Mouse (Mus musculus) spleen, adult 18-20 months (tissue): ENCODE measurements at regions not wholly inside any gene's neighbourhood (a gene's known extent, or its start where the extent isn't known, plus 50 kb on each side); places are given as distances from the start of the nearest gene placed in this dataset.

Experiments used
- DNase-seq, 2 experiments: peaks; one replicate each; pipeline ENCODE4 v3.0.0; 2022; ENCODE audit warnings: mixed read lengths in 2 of 2

DNA sequence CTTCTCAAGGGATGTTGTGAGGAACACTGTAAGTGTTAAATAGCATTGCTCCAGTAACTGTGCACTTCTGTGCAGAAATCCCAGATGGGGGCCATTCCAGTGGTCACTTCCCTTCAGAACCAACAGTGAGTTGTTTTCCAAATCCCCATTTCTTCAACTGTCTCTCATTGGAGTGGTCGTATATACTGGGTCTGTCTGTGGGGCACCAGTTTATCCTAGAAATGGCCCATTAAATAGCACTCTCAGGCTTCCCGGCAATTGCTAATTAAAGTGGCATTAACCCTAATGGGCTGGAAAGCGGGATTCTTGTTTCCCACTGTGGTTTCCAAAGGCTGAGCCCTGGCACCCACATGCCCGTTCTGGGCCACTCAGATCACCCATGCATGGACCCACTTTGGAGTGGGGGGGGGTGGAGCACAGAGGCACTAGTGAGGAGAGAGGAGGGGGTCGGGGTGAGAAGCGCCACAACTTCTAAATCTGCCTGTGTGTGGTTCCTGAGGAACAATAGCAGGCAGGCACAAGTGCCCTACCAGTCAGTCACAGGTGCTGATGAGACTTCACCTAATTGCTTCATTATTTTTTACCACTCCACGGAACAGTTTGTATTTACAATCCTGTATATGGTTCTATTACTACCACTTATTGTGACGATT lies 78.1 kb downstream of the Fam204a start:
- DNase-seq = no peak

DNA sequence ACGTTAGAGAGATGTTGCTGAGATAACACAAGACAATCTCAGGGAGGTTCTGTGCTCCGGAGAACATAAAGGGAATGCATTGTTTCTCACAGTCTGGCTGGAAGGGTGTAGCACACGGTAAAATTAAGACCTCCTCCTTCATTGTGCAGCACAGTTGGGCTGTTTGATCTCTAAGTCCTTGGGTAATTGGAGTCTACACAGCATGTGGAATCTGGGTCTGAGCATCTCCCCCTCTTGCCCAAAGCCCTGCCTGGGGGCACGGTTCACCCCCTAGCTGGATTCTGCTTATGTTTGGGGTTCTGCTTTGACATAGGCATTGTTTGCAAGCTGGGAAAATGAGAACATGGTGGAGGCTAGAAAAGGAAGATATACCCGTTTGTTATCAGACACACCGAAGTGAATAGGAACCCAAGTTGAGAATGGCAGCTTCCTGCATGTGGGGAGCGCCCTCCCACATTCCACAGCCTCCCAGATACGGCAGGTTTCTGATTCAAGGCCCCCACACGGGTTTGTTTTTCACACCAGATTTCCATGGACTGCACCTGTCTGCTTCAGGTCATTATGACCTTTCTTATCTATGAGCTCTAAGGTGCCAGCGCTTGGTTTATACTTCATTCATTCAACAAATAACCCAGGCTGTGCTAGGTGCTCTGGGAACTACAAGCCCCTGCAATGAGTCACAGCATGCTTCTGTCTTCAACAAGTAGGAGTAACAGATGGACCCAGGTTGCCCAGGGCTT lies 79.9 kb downstream of the Fam204a start:
- DNase-seq = no peak

- DNase-seq = no peak
Observed at GRCm38 (mm10) chr19:60145242-60145641, 81.3 kb downstream of the Fam204a start.

DNA sequence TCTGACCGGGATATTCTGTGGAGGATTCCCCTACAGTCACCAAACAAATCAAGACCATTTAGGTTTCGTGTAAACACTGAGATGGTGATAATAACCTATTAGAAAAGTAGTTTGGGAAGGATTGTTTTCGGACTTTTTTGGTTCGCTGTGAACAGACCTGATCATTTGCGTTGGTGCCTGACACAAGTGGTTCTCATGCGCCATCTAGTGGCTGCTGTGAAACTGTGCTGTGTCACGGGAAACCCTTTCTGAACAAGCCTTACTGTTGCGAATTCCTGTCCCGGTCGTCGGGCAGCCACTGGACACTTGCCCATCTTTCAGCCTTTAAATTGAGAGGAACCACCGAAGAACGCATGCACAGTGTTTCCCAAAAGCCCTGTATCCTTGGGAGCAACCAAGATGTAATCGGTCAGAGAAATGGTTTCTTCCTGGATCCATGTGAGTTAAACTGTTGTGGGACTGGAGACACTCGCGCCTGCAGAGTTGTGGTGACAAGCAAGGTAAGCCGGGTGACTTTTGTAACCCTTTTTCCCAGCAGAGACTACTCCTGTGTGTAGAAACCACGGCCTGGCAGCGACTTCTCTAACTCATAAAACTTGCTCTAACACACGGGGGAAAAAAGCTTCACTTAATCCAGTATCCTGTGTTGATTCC lies 82.0 kb downstream of the Fam204a start:
- DNase-seq = peak; percentile 43 to 72

GRCm38 (mm10) chr19:60138881-60139280 lies 87.6 kb downstream of the Fam204a start:
- no peak for DNase-seq

DNA sequence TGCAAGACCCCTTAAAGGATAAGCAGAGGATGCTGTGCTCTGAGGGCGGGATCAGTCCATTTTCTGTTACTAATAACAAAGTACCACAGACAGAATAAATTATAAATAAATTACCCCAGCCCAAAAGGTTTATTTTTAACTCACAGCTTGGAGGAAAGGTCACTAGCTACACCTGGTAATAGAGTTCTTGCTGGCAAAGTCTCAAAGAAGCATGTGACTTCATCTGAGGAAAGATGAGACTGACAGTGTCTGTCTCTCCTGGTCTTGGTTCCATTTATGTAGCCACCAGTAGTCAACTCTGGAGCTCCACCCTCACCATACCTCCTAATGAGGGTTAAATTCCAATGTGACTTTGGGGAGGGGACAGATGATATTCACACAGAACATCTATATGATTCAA lies 90.0 kb downstream of the Fam204a start:
- DNase-seq = no peak

DNA sequence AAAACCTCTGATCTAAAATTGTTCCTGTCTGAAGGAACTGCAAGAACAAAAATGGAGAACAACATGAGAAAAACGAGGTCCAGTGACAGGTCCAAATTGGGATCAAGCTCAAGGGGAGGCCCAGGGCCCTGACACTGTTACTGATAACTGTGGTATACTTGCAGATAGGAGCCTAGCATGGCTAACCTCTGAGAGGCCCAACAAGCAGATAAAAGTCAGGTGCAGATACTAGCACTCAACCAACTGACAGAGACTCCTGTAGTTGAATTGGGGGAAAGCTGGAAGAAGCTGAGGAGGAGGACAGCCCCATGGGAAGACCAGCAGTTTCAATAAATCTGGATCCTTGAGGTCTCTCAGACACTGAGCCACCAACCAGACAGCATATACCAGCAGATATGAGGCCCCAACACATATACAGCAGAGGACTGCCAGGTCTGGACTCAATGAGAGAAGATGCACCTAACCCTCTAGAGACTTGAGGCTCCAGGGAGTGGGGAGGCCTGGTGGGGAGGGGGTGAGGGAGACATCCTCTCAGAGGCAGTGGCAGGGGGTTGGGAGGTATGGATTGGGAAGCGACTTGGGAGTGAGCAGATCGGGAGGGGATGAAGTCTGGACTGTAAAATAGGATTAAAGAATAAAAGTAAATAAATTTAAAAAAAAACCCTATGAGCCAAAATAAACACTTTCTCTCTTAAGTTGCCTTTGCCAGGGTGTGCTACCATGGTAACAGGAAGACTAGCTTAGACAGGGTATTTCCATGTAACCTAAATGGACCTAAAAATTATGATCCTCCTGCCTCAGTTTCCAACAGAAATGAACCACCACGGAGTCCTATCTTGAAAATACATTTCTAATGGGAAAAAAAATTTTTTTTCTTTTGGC lies 91.8 kb downstream of the Fam204a start:
- no peak for DNase-seq

DNA sequence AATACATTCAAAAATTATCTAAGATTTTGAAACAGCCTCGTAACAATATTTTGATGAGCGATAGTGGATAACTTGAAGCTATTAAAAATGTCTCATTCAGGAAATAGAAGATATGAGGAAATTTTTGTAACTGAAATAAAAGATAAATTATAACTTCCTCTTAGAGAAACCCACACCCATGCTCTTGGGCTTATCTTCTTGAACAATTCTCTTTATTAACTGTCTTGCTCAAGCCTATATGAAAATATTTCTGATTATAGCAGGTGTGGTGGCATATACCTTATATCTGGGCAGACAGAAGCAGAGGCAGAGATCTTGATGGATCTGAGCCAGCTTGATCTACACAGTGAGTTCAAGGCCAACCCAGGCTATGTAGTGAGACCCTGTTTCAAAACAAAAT lies 96.9 kb downstream of the Fam204a start:
- no peak for DNase-seq

DNA sequence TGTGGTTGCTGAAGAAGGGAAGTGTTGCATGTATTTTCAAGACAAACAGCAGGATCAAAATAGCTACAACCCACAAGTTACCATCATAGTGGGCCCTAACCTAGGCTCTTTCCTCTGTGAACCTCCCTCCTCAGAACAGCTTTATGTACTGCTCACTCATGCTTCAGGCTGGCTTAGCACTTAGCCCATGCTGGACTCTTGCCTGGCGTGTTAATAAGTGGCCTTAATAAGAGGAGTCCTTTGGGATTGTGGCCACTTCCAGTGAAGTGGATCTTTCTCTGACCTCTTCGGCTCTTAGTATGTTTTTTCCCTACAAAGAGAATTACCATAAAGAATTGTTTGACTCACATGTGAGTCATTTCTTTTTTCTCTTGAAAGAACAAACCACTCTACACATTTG lies 101.9 kb downstream of the Fam204a start:
- no peak for DNase-seq

DNA sequence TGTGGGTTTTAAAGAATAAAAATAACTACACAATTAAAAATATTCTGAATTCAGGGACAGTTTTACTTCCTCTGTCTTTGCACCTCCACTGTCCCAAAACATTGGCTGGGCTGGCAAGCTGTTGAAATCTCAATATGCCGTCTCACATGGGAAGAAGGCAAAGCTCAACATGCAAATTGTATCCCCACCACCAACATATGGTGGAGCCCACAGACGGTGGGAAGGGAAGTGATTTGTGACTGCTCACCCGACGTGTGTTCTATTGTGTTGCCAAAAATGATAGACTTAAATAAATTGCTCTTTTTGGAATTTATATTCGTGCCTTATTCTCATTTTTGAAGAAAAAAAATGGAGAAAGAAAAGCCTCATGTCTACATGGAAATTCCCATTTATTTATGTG lies 105.6 kb downstream of the Fam204a start:
- no peak for DNase-seq

DNA sequence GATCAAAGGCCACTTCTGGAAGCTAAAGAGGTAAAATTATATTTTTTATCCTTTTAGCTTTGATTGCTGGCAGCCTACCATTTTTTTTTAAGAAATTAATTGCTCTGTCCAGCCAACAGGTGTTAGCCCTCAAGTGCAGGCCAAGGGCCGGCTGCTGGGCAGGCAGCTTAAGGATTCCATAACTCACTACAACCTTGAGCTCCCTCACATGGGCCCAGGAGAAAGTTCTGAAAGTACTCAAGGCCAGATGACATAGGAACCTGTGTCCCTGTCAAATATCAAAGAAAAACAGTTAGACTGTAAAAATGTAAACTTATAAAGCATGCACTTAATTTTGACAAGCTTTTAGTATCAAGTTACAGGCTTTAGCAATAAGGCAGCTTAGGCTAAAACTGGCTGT lies 107.5 kb downstream of the Fam204a start:
- no peak for DNase-seq

DNA sequence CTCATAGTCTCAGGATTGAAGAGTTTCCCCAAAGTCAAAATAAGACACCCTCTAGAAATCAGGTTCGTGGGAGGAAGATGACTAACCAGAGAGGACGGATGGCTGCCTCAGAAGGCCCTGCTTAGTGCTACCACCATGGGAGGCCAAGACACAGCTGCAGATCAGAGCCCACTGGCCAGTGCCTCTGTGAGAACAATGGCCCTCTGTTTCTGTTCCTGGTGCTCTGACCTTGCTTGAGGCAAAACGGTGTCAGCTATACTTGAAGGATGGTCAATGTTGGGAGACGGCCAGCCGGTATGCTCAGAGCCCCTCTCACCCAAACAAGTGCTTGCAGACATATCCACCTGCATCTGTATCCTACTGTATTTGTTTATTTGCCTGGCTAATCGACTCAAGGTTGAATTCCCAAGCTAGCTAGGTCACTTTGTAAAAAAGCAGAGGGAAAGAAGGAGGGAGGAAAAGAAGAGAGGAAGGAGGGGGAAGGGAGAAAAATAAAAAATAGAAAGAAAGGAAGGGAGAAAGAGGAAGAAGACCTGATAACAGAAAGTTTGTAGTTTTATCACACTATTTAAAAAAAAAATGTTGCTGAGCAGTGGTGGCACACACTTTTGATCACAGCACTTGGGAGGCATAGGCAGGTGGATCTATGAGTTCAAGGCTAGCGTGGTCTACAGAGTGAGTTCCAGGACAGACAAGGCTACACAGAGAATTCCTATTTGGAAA lies 112.7 kb downstream of the Fam204a start:
- DNase-seq = no peak

- DNase-seq = no peak
Observed at GRCm38 (mm10) chr19:60110278-60110677, 116.2 kb downstream of the Fam204a start.

GRCm38 (mm10) chr19:60109488-60109887 lies 117.0 kb downstream of the Fam204a start:
- DNase-seq = no peak

DNA sequence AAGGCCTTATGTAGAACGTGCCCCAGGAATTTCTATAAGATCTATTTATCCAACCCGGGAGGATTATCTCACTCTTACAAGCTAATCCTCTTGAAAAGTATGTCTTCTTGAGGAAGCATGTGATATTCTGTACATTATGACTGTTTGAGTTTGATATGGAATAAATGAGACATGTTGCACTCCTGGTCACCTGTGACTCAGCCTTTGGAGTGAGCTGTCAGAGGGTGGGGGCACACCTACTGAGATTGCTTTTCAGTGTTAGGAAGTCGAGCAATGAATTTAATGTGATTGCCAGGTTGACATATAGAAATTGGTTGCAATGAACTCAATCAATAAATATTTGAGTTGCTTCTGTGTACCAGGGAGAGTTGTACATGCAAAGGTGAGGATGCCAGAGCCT lies 128.6 kb downstream of the Fam204a start:
- no peak for DNase-seq

- DNase-seq = no peak
Observed at GRCm38 (mm10) chr19:60074986-60075385, 131.5 kb upstream of the Rab11fip2 start.

- DNase-seq = no peak
Observed at GRCm38 (mm10) chr19:60073328-60073727, 129.9 kb upstream of the Rab11fip2 start.

DNA sequence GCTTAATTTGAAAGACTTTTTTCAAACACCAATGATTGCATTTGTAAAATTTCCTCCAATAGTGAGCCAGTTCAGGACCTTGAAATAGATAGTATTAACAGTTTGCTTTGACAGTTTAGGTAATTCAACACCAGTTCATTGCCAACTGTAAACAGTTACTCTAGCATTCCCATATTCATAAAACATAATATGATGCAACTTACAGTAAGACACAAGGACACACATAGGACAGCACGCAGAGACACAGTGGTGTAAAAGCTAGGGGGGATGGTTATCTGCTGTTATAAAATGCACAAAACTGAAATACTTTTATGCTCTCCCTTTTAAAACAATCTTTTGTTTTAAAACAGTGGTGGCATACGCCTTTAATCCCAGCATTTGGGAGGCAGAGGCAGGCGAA lies 122.7 kb upstream of the Rab11fip2 start:
- no peak for DNase-seq

DNA sequence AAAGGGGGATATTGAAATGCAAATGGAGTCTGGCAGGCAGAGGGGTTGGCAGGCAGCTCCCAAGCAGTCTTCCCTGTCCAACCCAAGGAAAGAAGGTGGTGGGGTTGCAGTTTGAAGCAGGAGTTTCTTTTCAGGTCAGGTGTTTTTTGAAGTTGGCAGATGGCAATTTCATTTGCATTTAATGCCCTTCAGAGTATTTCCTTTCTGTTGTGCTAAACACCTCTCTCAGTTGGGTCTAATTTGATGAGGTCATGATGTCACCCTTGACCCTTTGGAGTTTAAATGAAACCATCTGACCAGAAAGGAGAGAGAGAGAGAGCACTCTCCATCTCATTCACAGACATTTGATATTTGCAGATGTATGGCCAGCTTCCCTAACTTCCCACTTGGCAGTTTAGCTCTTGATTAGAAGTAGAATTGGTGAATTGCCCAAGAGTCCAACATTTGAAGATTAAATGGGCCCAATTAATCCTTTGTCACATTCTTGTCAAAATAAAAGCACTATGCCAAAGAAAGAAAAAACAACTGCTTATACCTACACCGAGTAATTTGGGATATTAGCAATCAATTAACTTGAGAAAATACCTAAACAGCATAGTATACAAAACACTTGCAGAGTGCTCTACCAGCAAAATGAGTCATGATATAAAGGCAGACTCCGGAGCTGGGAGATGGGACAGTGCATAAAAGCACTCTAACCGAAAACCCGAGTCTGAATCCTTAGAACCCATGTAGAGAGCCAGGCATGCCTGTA lies 111.8 kb upstream of the Rab11fip2 start:
- DNase-seq = no peak

DNA sequence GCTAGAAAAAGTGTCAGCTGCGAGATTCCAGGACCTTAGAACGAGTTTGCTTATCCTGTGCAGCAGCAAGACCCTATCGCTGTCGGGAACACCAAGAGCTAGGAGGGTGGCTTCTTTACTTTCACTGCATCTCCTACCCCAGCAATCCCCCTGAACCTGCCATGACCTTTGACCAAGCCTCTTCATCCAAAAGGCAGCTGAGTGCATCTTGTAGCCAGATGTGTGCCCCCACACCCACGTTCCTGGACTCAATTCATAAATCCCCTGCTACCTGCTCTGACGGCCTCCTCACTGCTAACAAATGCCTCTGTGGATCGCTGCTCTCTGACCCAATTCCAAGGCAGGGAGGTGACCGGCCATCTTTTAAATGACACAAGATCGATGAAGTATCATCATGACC lies 107.7 kb upstream of the Rab11fip2 start:
- DNase-seq = no peak

- no peak for DNase-seq
Observed at GRCm38 (mm10) chr19:60040721-60041120, 97.3 kb upstream of the Rab11fip2 start.

DNA sequence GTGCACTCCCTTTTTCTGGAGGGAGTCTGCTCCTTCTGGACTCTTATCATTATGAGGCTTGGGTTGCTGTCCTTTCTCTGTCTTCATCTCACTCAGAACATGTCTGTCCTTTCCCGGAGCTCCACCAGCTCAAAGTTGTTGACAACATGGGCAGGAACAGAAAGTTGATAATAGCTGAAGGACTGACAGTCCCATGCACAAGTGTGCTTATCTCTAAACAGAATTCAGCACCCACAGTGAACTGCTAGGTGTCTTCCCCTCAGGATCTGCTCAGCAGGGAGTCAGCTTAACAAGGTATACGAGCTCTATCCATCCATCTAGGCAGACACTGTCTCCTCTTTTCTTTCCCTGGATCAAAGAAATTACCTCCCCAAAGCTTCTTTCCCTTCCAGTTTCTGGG lies 89.2 kb upstream of the Rab11fip2 start:
- DNase-seq = no peak
